Mouse (Mus musculus) heart, adult 9 months (tissue): ENCODE results near the gene Smtnl1.
"Not testable (repeated sequence)": the region's sequence is repeated elsewhere in the genome, so short reads cannot be mapped to it uniquely, and the experiment has no call there.

Experiments used
- DNase-seq, 2 experiments: peaks; one replicate each; pipeline ENCODE4 v3.0.0; 2022; ENCODE audit warnings: low spot score in 2 of 2

The Smtnl1 gene

DNA sequence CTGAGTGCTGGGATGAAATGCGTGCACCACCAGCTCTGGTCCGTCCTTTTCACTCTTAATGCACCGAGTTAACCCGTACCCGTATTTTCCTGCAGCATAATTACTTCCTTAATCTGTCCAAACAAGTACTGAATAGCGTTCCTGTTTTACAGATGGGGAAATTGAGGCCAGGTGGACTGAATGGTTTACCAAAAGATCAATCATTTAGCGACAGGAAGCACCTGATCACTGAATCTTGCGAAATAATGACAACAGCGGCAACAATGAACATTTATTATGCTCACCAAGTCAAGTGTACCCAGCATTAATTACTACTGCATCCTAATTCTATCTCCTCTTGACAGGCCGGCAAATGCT, 16.1 kb upstream of the Smtnl1 start, which contains the start of gene Slc43a1:
Gene Slc43a1, plus strand, starts transcription at position 258 of the 357 bp plus-strand sequence.
- DNase-seq = no peak

DNA sequence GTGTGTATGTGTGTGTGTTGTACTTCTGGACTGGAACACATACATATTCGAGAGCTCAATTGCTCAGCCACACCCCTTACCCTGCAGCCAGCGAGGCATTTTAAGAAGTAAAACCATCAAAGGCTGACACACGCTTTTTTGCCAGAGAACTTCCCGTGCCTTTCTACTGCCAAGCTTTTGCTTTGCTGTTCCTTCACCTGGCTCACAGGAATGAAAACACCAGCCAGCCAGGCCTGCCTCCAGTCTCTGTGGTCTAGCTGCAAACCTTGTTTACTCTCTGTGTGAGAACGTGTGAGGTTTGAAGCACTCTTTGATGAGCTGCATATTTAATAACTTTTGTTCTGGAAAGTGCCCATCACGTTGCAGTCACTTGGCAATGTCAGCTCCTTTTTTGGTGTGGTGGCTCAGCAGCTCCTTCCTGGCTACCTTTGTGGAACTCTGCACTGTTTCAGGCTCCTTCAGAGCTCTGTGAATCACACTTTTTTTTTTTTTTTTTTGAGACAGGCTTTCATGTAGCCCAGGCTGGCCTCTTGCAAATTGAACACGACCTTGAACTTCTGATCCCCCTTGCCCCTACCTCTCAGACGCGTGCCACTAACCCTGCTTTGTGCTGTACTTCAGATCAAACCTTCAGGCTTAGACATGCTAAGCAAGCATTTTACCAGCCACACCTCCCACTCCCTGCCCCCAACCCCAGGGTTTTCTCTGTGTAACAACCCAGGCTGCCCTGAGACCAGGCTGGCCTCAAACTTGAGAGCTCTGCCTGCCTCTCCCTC, 15.6 kb upstream of the Smtnl1 start:
- DNase-seq = no peak

DNA sequence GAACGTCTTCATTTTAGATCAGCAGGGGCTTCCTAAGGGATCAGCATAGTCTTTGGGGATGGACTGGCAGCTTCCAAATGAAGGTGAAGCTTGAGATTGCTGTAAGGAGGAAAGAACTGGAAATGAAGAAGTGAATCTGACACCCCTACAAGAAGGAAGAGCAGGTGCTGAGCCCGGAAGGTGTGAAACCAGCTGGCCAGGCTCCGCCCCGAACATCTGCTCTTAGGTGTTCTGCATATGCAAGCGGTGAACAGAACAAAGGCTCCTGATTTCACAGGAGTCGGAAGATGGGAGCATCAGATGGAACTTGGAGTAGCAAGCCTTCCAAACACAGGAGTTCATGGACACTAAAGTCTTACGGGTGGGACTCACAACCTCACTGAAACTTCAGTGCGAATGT, 14.7 kb upstream of the Smtnl1 start:
- no peak for DNase-seq

DNA sequence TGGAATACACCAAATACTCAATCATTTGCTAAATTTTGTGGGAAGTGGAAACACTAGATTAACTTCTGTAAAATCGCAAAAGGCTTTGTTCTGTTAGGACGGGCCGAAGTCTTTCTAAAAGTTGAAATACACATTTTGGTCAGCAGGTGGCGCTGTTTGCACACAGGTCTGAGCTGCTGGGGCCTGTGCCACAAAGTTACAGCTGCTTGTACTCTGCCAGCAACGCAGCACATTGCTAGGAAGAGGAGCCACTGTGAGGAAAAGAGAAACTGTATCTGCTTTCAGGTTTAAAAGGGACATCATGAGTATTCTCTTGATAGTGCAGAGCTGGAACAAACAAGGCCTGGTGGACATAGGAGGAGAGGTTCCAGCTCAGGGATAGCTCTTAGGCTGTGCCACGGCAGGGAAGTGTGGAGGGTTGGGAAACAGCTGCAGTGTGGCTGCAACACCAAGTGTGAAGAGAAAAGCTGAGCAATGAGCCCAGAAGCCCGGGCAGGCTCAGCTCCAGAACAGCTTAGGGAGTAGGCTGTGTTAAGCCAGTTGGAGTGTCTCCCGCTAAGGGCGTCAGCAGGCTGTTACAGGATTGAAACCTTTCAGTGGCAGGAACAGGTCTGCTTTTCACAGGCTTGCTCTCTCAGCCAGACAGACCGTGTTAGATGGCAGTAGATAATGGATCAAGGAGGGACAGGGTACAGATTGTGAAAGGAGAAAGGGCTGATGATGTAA, 9.4 kb upstream of the Smtnl1 start:
- DNase-seq = peak; percentile 79 to 91

DNA sequence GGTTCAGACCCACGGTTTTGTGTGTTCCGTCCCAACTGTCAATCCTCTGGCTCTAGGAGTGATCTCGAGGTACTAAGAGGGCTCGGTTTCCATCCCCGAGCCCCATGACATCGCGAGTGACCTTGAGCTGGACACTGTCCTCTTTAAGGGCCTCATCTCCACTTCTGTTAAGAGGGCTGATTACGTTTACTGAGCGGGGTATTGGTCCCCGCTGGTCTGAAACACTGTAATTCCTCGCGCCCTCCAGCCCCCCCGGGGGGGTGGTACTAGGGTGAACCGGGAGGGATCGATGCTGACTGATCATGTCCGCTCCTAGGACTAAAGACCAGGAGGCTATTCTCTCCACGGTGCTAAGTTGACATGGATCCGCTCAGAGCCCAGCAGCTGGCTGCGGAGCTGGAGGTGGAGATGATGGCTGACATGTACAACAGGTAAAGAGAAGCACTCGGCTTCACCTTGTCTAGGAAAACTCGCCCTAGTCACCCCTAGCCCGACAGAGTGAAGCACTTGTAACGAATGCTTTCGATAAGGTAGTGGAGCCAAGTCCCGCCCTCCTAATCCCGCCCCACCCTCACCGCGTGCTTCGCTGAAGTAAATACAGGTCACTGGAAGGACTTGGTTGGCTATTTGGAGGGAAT, 5.0 kb upstream of the Smtnl1 start:
- no peak for DNase-seq

DNA sequence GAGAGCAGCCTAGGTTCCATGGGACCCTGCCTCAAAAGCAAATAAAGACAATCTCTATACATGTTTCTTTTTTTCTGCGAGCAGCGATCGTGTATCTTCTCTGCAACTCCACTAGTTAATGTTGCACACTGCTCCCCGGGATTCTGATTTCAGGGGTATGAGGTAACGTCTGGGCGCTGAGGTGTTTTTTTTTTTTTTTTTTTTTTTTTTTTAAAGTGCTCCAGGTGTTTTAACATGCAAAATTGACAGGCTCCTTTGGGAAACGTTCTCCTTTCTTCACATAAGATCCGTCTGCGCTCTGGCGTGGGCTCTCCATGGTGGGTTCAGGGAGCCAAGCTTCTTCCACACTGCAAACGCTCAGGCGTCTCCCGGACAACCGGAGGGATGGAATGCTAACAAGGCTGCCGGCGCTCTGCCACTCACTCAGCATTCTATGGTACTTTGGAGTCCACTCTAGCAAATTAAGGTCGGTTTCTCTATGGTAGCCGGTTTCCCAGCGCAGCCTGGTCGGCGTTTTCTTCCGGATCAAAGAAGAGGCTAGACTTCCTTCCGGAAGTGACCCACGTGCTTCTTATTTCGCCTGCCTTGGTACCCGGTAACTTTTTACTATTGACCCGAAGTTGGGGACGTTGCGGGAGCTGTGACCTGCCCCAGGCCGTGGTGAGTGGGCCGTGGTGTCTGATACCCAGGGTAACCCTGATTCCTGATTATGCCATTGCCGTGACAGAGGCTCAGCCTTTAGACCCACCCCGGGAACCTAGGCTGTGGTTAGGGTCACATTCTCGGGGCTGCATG, 4.2 kb upstream of the Smtnl1 start, which contains the start of gene Timm10:
Gene Timm10, plus strand, starts transcription at position 510 of the 795 bp plus-strand sequence.
- DNase-seq = peak; percentile 93 to 94

DNA sequence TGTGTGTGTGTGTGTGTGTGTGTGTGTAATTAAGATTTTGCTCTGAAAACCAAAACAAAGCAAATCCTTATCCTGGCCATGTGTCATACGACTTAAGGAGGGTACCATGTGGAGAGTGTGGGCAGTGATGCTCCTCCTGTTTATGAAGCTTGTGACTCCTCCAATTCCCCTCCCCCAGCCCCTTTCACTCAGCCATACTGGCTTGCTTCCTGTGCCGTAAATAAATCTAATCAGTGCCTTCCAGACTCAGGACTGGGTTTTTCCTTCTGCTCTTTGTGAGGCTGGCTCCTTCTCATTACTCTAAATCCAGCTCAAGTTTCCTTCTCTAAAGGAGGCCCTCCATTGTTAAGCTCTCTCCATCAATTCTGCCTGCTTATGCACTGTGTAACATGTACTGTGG, 785 bp upstream of the Smtnl1 start:
- no peak for DNase-seq

DNA sequence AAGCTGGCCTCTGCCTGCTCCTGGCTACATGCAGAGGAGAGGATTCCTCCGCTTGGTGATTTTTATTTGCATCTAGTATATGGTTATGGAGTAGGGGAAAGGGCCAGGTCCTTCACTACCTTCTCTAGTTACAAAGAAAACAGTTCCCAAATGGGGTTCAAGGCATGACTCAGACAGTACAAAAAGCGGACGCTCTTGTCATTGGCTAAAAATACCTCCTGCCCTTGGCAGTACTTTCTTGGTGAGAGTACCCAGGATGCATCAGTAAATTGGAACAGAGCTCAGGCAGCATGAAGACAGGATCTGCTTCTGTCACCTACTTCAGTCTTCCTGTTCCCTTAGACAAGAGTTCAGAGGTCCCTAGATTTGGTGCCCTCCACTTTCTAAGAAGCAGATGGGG, 2.6 kb downstream of the Smtnl1 start:
- peak; percentile 51 to 61 for DNase-seq

DNA sequence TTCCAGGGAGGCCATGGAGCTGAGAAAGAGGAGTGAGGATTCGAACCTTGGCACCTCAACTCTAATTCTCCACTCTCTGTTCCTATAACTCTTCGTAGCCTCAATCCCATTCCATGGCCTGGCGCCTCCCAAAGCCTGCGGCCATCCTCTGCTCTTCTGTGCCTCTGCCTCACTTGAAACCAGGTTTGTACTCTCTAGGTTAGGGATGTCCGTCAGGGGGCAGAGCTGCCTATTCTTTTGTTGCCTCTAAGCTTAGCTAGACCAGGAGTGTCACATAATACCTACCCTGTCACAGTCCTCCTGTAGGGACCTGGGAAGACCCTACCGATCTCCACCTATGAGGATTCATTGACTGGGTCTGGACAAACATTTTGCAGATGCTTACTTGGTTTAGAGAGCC, 9.8 kb downstream of the Smtnl1 start:
- DNase-seq = no peak

DNA sequence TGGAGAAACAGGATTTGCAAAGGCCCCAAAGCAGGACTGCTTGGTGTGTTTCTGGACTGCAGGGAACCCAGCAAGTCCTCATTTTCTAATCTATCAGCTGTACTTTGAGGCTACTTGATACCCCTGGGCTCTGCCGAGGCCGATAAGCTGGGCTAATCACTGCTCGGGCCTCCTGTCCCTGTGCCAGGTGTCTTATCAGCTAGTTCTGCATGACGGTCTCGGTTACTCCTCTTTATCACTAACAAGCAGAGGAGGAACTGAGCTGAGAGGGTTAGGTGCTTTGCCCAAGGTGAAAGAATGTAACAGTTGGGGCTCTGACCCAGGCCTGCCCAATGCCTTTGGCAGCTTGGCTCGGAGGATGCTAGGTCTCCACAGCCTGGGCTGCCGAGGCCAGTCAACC, 10.6 kb downstream of the Smtnl1 start:
- DNase-seq = peak in 1 of 2 experiments; percentile 28

DNA sequence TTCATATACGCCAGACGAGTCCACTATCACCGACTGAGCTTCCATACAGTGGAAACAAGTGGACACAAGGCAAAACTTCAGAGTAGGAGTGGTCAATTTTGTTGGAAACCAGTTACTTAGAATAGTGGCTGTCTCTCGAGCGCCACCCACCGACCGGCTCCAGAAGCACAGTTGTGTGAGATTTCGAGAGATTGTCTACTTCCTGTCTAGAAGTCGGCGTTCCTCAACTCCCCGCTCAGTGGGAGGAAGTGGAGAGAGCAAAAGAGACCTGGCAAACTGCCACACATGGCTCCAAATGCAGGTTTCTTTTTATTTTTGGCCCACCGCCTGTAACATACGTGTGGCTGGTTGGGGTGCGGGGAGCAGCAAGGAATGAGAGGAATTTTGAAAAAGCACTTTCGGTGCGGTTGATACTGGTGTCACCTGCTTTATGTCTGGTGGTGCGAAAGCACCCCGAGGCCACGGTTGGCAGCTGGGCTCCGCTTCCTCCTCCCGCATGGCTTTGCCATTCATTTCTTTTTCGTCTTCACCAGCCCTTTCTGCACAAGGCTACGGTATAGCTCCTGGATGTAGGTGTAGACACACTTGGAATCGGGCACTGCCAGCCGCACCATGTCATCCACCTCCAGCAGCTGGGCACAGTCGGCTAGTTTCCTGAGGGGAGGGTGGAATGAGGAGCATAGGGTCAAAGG, 11.4 kb downstream of the Smtnl1 start:
- DNase-seq = peak; percentile 78 to 90

DNA sequence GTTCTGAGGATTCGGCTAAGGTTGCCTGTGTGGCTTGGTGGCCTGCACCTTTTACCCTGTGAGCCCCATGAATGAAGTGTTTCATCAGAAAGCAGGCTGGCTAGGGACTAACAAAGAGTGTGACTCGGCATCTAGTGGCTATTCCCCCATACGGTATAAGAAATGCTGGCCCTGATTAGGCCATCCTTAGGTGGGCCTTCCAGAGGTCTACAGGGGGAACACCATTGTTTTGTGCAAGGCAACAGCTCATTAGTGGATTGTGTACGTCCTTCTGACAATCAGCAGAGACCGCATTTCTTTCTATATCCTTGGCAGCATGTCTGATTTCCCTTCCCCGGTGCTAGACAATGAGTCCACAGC, 11.9 kb downstream of the Smtnl1 start:
- no peak for DNase-seq

DNA sequence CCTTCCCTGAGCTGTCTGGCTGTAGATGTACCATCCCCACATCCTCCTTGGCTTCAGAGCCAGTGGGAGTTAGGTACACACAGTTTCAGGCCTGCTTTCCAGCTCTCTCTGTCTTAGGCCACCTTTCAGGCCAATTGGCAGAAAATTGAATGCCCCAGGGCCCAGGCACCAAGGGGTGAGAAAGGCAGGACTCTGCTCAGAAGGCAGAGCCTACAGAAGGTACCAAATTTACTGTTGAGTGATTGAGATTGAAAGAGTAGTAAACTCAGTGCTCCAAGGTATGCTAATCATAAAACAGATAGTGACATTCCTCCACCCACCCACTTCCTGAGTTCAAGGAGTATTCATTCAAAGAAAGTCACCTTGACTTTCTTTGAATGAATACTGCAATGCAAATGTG, 13.1 kb downstream of the Smtnl1 start:
- DNase-seq = no peak

DNA sequence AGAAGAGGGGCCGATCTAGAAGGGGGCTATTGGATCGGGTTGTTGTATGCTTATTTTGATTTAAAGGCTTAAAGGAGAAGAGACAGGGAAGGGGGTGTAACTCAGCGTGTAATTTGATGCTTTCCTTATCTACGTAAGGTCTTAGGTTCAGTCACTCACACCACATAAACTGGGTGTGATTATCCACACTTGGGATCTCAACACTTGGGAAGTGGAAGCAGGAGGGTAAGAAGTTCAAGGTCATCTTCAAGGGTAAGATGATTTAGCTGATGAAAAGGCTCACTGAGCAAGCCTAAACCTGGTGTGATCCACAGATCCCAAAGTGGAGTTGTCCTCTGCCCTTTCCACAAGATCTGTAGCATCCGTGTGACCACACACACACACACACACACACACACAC, 15.9 kb downstream of the Smtnl1 start:
- no peak for DNase-seq

DNA sequence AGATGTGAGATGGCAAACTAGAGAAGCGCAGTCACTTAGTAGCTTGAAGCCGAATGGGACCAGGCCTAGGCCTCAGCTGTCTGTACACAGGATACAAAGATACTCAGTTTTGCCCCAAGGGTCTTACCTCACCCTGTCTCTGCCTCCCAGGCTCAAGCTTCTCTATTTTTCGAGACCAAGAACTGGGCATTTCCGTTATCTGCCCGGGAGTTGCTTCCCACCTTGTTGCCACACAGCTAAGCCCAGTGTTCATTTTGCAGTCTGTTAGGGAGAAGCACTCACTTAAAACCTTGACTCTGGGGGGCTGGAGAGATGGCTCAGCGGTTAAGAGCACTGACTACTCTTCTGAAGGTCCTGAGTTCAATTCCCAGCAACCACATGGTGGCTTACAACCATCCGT, 18.5 kb downstream of the Smtnl1 start:
- DNase-seq = no peak

DNA sequence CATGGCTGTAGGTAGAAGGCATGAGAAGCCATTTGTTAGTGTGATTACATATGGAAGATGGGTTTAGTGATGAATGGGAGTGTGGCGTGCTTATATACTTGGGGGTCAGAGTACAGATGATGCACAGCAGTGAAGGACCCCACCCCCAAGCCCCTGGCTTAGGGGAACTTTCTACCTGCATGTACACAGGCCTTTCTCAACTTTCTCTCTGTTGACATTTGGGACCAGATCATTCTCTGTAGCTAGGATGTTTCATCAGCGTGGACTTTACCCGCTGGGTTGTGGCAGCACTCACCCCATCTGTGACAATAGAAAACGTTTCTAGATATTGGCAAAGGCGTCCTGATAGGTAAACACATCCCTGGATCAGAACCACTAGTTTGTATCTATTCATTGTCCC, 21.2 kb downstream of the Smtnl1 start:
- DNase-seq = not testable (repeated sequence)

DNA sequence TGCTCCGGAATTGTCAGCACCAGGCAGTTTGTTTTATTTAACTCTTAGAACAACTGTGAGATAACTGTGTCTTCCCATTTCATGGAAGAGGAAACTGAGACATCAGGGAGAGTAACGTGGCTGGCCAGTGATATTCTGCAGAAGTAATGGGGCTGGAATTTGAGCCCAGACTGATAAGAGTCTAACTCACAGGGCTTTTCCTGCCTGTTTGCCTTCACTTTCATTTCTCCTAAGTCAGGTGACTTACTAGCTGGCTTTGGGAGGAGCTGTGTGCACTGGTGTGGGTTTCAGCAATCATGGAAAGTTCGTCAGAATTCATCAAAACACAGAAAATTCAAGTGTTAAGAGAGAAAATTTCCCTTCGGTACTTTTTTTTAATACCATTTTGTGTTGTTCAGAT, 22.1 kb downstream of the Smtnl1 start:
- peak in 1 of 2 experiments; percentile 31 for DNase-seq

DNA sequence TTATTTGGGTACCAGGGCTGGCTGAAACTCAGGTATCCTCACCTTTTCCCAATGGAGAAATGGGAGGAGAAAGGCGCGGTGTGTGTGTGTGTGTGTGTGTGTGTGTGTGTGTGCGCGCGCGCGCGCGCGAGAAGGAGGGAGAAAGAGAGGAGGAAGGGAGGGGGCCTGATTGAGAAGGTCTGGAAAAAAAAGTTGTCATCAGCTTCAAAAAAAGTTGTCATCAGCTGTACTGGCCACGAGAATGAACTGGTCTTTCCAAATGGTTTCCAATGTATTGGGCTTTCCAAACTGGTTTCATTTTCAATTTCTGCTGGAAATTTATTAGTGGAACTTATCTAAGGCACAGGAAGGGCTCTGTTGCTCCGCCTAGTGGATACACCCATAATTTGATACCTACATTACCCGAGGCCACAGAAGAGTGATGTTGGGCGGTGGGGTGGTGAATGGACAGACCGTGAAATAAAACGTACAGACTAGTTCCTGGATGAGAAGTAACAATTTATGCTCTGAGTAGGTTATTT, 23.4 kb downstream of the Smtnl1 start:
- peak; percentile 81 to 87 for DNase-seq

DNA sequence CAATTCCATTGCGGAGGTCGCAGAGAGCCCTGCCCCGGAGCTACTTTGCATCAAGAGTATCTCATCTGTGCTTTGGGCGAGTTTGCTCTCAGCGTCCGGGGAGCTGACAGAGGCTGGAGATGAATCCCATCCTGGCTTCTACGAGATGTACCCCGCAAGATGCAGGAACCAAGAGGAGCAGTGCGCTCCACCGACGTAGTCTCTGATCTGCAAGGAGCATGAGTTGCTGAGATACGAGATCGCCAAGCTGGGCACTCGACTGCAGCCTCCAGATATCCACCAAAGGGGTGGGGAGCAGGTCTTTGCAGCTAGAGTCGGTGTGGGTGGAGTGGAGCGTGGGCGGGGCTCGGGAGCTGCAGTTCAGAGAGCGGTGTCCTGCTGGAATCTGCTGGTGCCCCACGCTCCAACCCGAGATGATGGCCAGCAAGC, 23.9 kb downstream of the Smtnl1 start, which contains the start of gene Ube2l6:
Gene Ube2l6, plus strand, starts transcription at position 336 of the 429 bp plus-strand sequence.
- peak; percentile 63 to 71 for DNase-seq

DNA sequence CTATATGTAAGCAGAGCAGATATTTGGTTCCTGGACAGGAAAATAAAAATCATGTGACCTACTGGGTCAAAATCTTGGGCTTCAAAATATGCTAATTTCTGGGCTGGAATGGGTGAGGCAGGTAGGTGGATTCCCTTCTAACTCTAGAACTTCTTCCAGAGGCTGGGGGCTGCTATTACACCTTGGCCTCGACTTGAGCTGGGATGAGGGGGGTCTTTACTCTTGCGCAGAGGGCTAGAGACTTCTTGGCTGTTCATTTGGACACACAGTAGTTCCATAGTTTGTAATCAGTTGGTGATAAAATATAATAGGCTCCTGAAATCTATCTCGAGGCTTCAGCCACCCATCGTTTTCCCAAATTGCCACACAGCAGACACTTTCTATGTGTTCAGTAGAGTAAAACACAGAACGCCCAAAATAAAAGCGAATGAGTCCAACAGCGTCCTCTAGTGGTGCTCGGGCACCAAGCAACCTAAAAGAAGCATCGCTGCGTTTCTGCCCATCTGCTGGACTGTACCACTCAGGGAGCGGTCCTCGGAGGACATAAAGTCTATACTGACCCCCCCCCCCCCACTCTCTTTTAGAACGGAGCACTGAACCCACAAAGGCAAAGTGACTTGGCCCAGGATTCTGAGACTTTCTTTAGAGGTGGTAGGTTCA, 24.5 kb downstream of the Smtnl1 start:
- DNase-seq = peak; percentile 63 to 84
